Mouse (Mus musculus) small intestine, adult 2 months (tissue): ENCODE measurements around the gene Nrros. TPM values are rescaled to one million over a fixed set of nuclear protein-coding genes. Genes with fewer than 3 reads are reported as not detected.
A peak's percentile ranks its signal among the peaks of the same experiment; 100 is the strongest.

Experiments used
- H3K27ac ChIP-seq: fragments of 200-500 bp; 2 replicates; pipeline ENCODE4 v1.5.1; 2012; ENCODE audit warnings: low read depth, low read length, control low read depth, inconsistent platforms; ENCODE audit not compliant: insufficient read depth
- H3K27me3 ChIP-seq: fragments of 200-500 bp; 2 replicates; pipeline ENCODE4 v1.6.1; 2012; ENCODE audit warnings: mild to moderate bottlenecking, moderate library complexity, low read length, inconsistent platforms; ENCODE audit not compliant: control insufficient read depth, insufficient read depth
- H3K36me3 ChIP-seq: fragments of 200-500 bp; 2 replicates; pipeline ENCODE4 v1.6.1; 2012; ENCODE audit warnings: mild to moderate bottlenecking, low read length, control low read depth, inconsistent platforms; ENCODE audit not compliant: control insufficient read depth, insufficient read depth
- H3K4me1 ChIP-seq: fragments of 200-500 bp; 2 replicates; pipeline ENCODE4 v1.6.1; 2012; ENCODE audit warnings: low read length, inconsistent platforms, mixed read lengths; ENCODE audit not compliant: control insufficient read depth, insufficient read depth, insufficient read length
- H3K4me3 ChIP-seq: fragments of 200-500 bp; 2 replicates; pipeline ENCODE4 v1.5.1; 2012; ENCODE audit warnings: low read depth, mild to moderate bottlenecking, control low read depth, inconsistent platforms, low read length, moderate library complexity
- CTCF ChIP-seq: fragments of 200-500 bp; IDR thresholded peaks from 2 replicates; pipeline ENCODE4 v1.5.1; 2012; ENCODE audit warnings: low read depth, mild to moderate bottlenecking, control low read depth, inconsistent platforms, low read length, moderate library complexity, mixed read lengths; ENCODE audit not compliant: insufficient replicate concordance, insufficient read length; ENCODE audit errors: extremely low read depth
- POLR2A ChIP-seq: fragments of 200-500 bp; IDR thresholded peaks from 2 replicates; pipeline ENCODE4 v1.6.1; 2012; ENCODE audit warnings: low read depth, mild to moderate bottlenecking, control low read depth, inconsistent platforms, low read length, moderate library complexity
- WGBS: fragments of 180-500 bp; shearing (Covaris S2); methylation state at CpG from one replicate; pipeline ENCODE4 v1.1.7; 2018; 5-methylcytosine and 5-hydroxymethylcytosine counted together
- polyA plus RNA-seq: library from polyadenylated mRNA; depleted of rRNA; stranded (reverse); fragments of >200 nt; gene quantifications from 2 replicates; pipeline ENCODE4 v1.2.3, GENCODE M21; 2012

Gene Nrros
- polyA plus RNA-seq, 1 experiment = 6.7 TPM

GRCm38 (mm10) chr16:32190011-32190441, 24.6 kb upstream of the Nrros start:
- Histone ChIP-seq H3K4me1 (no peaks in the 10 kb centered on the region), H3K36me3 (no peaks in the 10 kb centered on the region), H3K4me3 (no peak overlapping the region), H3K27ac (no peak overlapping the region), H3K27me3 (no peaks in the 10 kb centered on the region)
- TF ChIP-seq CTCF (no peak), POLR2A (no peak)
- whole genome bisulfite sequencing = 55% methylated on average over 12 of the region's 12 CpGs

- Histone ChIP-seq H3K36me3 (no peaks in the 10 kb centered on the region), H3K4me1 (no peaks in the 10 kb centered on the region), H3K4me3 (no peak overlapping the region), H3K27me3 (no peaks in the 10 kb centered on the region), H3K27ac (no peak overlapping the region)
- TF ChIP-seq CTCF = no peak
- no peak for TF ChIP-seq POLR2A
- 60% methylated on average over 6 of the region's 6 CpGs for WGBS
These were observed 23.7 kb upstream of the Nrros start for GRCm38 (mm10) chr16:32189109-32189508.

DNA sequence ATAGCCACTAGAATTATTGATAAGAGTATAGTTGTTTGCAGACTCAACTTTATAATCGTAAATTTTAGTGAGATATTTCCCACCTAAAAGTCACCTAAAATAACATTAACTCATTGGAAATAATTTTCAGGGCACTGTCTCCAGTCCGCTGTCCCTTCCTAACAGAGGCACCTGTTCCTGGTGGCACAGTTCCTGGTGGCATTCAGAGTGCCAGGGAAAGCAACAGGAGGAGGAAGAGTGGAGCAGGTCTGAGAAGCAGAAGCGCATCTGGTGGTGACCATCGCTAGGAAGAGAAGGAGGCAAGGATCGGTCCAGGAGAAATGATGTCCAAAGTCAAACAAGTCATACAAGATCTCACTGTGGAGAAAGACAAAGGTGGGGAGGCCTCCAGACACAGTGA, 20.7 kb upstream of the Nrros start:
- H3K36me3 ChIP-seq = no peaks in the 10 kb centered on the region
- H3K27ac ChIP-seq = no peak overlapping the region
- no peaks in the 10 kb centered on the region for H3K4me1 ChIP-seq
- no peak overlapping the region for H3K4me3 ChIP-seq
- H3K27me3 ChIP-seq = no peaks in the 10 kb centered on the region
- TF ChIP-seq POLR2A (no peak), CTCF (no peak)
- 94% methylated on average over 5 of the region's 5 CpGs for WGBS

DNA sequence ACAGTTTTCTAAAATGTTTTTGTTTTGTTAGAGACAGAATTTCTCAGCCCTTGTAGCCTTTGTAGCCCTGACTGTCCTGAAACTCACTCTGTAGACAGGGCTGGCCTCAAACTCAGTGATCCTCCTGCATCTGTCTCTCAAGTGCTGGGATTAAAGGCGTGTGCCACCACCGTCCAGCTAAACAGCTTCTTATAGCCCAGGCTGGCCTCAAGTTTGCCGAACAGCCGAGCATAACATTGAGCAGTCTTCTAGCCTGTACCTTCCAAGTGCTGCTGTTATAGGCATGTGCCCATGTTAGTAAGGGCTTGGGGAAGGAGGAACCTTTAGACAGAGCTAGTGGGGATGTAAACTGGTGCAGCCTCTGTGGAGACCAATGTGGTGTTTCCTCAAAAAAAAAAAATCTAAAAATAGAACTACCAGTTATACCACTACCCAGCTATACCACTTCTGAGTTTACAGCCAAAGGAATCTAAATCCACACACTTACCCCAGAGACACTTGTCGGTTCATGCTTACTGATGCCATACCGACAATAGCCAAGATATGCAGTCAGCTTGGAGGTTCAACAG, 14.0 kb upstream of the Nrros start, which contains the start of gene Bex6:
TSS of gene Bex6 (plus strand) at position 491 of the 569 bp plus-strand sequence.
- H3K27ac ChIP-seq = no peak within 1 kb of the TSS
- WGBS = 78% methylated on average over 6 of the region's 6 CpGs
- no peaks in the 10 kb centered on the region for H3K36me3 ChIP-seq
- H3K4me1 ChIP-seq = no peaks in the 10 kb centered on the region
- no peak within 1 kb of the TSS for H3K4me3 ChIP-seq
- H3K27me3 ChIP-seq = no peaks in the 10 kb centered on the region
- TF ChIP-seq POLR2A = no peak
- TF ChIP-seq CTCF = no peak

GRCm38 (mm10) chr16:32176896-32177686, 11.7 kb upstream of the Nrros start:
- 53% methylated on average over 18 of the region's 18 CpGs for WGBS
- TF ChIP-seq POLR2A = no peak
- no peak for TF ChIP-seq CTCF

DNA sequence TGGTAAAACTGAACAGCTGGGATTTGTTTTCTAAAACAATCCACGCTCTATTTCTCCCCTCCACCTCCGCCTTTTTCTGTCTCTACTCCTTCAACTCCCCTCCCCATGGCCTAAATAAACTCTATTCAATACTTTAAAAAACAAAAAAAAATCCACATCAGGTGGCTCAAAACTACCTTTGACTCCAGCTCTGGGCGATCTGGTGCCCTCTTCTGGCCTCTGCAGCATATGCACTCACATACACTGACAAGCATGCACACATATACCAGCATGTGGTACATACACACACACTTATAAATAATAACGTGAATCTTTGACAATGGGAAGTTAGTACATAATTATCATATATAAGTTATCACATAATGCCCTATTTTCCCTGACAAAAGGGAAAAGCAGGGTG, 9.6 kb upstream of the Nrros start:
- no peaks in the 10 kb centered on the region for H3K36me3 ChIP-seq
- TF ChIP-seq POLR2A = no peak
- TF ChIP-seq CTCF = no peak
- no peaks in the 10 kb centered on the region for H3K4me1 ChIP-seq
- no peaks in the 10 kb centered on the region for H3K27me3 ChIP-seq
- H3K27ac ChIP-seq = no peak overlapping the region
- H3K4me3 ChIP-seq = no peak overlapping the region
- 91% methylated on average over 4 of the region's 4 CpGs for WGBS

More at GRCm38 (mm10) chr16:32176896-32177686, 11.7 kb upstream of the Nrros start:
- no peaks in the 10 kb centered on the region for H3K36me3 ChIP-seq
- H3K4me1 ChIP-seq = no peaks in the 10 kb centered on the region
- H3K27ac ChIP-seq = peak overlapping the region; percentile 61
- H3K27me3 ChIP-seq = no peaks in the 10 kb centered on the region
- peak overlapping the region; percentile 13 for H3K4me3 ChIP-seq

DNA sequence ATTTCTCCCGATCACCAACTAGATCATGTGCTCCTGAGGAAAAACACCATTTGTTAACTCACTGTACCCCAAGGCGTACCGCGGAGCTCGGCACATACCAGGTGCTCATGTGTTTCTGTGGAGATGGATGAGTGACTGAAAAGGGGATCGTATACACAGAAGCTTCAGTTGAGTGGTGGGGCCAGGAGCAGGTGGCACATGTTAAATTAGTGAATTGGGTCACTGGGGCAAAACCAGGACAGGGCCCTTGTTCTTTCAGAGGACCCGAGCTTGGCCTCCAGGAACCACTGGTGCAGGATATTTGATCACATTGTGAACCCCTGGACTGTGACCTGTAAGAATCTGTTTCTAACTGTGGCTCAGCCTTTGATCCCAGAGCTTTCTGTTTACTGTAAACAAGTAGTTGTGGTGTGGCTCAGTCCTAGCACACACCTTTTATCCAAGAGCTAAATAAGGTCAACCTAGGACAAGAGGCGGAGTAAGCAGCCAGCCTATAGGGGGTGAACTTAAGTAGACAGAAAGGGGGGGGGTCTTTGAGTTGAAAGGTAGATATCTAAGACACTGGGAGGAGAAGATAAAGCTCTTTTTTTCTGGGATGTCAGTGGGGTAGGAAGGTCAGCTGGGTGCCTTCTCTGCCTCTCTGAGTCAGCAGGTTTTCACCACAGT, 9.1 kb upstream of the Nrros start:
- no peak overlapping the region for H3K27ac ChIP-seq

More for the DNA sequence above, 9.1 kb upstream of the Nrros start:
- Histone ChIP-seq H3K36me3 (no peaks in the 10 kb centered on the region), H3K27me3 (no peaks in the 10 kb centered on the region), H3K4me1 (no peaks in the 10 kb centered on the region), H3K4me3 (no peak overlapping the region)
- TF ChIP-seq POLR2A (no peak), CTCF (no peak)
- WGBS = 87% methylated on average over 8 of the region's 8 CpGs
